ENCODE assay signal across 24 mouse cellular contexts in the genomic region with DNA sequence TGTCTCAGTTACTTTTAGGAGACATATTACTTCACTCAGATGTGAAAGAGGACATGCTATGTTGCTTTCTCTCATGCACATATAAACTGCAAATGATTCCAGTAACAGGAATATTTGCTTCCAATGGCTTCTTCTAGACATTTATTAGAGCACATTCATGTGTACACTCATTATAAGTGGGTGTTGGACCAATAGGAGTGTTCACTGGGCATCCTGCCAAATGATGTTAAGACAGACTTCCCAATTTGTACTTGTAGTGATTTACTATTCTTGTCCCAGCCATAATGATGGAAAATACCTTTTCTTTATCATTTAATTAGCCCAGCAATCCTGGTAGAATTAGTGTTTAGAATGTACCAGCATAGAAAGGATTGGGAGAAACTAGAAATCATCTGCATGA.
"Had no signal": no experiment of that assay in that cellular context is flagged by ENCODE, and none has a peak within 500 bp of the region (broad histone marks: within the 10 kb centered on the region; RNA-seq: fewer than 3 reads in every experiment).

No protein-coding gene starts in this region.

- H3K9ac ChIP-seq: limb, embryonic 12.5 days; limb, embryonic 15.5 days; liver, embryonic 14.5 days; liver, postnatal 0 days; lung, embryonic 15.5 days; neural tube, embryonic 13.5 days had no signal

- H3K27ac ChIP-seq: kidney, postnatal 0 days; left cerebral cortex, adult 2 months; limb, embryonic 12.5 days; limb, embryonic 15.5 days; liver, embryonic 14.5 days; lung, embryonic 15.5 days; neural tube, embryonic 13.5 days; stomach, postnatal 0 days had no signal

- H3K36me3 ChIP-seq: limb, embryonic 12.5 days; limb, embryonic 15.5 days; lung, embryonic 15.5 days; neural tube, embryonic 13.5 days had no signal

- ATAC-seq: liver, postnatal 0 days; midbrain, embryonic 16.5 days had no signal

- H3K9me3 ChIP-seq: limb, embryonic 12.5 days; limb, embryonic 15.5 days; lung, embryonic 15.5 days; neural tube, embryonic 13.5 days had no signal

- H3K4me1 ChIP-seq: limb, embryonic 12.5 days; limb, embryonic 15.5 days; lung, embryonic 15.5 days; neural tube, embryonic 13.5 days had no signal

- H3K4me2 ChIP-seq: limb, embryonic 12.5 days; limb, embryonic 15.5 days; liver, embryonic 11.5 days; lung, embryonic 15.5 days; midbrain, embryonic 11.5 days; neural tube, embryonic 13.5 days had no signal

- H3K27me3 ChIP-seq: limb, embryonic 12.5 days; limb, embryonic 15.5 days; lung, embryonic 15.5 days; neural tube, embryonic 13.5 days had no signal

- DNase-seq: kidney, adult 2 months; kidney, postnatal 25 days; layer of hippocampus, postnatal 36 days; left cerebral cortex, postnatal 4 days; liver, postnatal 0 days; lung, postnatal 14 days; lung, postnatal 4 days; right cerebral cortex, adult 18-20 months; right cerebral cortex, postnatal 14 days; right cerebral cortex, postnatal 4 days; thymus, adult 18-20 months; thymus, postnatal 36 days had no signal

- H3K4me3 ChIP-seq: left cerebral cortex, adult 2 months; limb, embryonic 12.5 days; limb, embryonic 15.5 days; lung, embryonic 15.5 days; myocyte; neural tube, embryonic 13.5 days had no signal
